Mouse (Mus musculus): ENCODE measurements around the gene Ston1. TPM values are rescaled to one million over a fixed set of nuclear protein-coding genes. Genes with fewer than 3 reads are reported as not detected.

The Ston1 gene
- polyA plus RNA-seq, 1 experiment from 2014 or later = 1.6 TPM

DNA sequence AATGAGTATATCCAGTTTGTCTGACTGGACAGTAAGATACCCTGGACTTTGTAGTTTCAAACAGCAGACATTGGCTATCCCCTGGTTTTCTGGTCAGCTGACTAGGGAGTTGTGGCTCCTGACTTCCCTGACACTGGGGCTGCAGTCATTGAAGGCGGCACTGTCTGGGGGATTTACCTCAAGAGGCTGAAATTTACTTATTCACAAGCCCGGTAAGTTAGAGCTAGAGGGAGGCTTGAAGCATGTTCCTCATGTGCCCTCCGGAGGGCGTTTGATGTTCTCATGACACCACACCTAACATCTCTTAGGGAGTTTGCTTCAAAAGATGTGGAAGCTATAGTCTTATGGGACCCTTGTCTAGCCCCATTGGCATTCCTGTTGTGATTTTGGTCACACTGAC is 40.8 kb upstream of the Ston1 start:
- Histone ChIP-seq H3K4me2 (ENCODE audit: low read length) (no peak overlapping the region), H3K27me3 (replicated peaks; ENCODE audit: control insufficient read depth, insufficient read depth, low read length) (no peaks in the 10 kb centered on the region), H3K36me3 (ENCODE audit: control insufficient read depth, insufficient read depth) (peaks cover 10% of the 10 kb centered on the region; the same call in 1 of the 2 replicates), H3K9me3 (ENCODE audit: control insufficient read depth, low read length) (no peaks in the 10 kb centered on the region), H3K4me3 (replicated peaks; ENCODE audit: low read length) (no peak overlapping the region), H3K9ac (replicated peaks; ENCODE audit: low read depth, low read length) (no peak overlapping the region), H3K4me1 (replicated peaks; ENCODE audit: control insufficient read depth, insufficient read depth, low read length) (no peaks in the 10 kb centered on the region), H3K27ac (ENCODE audit: low read length) (no peak overlapping the region)
- ATAC-seq = no peak
- WGBS = 81% methylated on average over 4 of the region's 4 CpGs

DNA sequence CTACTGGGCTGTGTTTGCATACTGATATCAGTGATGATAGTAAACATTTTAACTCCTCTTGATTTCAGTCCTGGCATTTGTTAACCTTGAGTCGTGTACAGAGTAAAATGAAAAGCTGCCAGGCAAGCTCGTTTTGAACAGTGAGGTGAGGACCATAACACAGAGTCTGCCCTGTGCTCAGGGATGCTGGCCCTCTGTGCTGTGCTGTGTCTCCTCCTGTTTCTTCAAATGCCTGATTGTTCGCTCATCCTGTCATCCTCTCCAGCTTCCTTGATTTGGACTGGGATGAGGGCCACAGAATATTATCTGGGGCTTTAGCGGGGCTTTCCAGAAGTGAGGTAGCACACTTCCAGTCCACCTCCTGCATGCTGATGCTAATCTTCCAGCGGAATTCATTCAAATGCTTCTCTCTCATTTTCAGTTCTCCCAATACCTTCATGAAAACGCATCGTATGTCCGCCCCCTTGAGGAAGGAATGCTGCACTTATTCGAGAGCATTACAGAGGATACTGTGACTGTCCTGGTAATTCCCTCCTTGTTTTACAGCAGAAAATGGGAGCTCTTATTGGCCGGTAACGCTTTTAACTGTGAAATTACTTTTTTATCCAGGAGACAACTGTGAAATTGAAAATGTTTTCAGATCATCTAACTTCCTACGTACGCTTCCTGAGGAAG is 39.2 kb upstream of the Ston1 start:
- no peaks in the 10 kb centered on the region for H3K4me1 ChIP-seq (replicated peaks; ENCODE audit: control insufficient read depth, insufficient read depth, low read length)
- no peaks in the 10 kb centered on the region for H3K27me3 ChIP-seq (replicated peaks; ENCODE audit: control insufficient read depth, insufficient read depth, low read length)
- WGBS = 36% methylated on average over 13 of the region's 13 CpGs
- no peak overlapping the region for H3K4me2 ChIP-seq (ENCODE audit: low read length)
- no peaks in the 10 kb centered on the region for H3K9me3 ChIP-seq (ENCODE audit: control insufficient read depth, low read length)
- no peak overlapping the region for H3K9ac ChIP-seq (replicated peaks; ENCODE audit: low read depth, low read length)
- H3K4me3 ChIP-seq (replicated peaks; ENCODE audit: low read length) = no peak overlapping the region
- peaks cover 17% of the 10 kb centered on the region for H3K36me3 ChIP-seq (ENCODE audit: control insufficient read depth, insufficient read depth)
- peak; percentile 87 for ATAC-seq
- H3K27ac ChIP-seq (ENCODE audit: low read length) = no peak overlapping the region

- Histone ChIP-seq H3K4me2 (ENCODE audit: low read length) (no peak overlapping the region), H3K9me3 (ENCODE audit: control insufficient read depth, low read length) (no peaks in the 10 kb centered on the region), H3K4me3 (replicated peaks; ENCODE audit: low read length) (no peak overlapping the region), H3K27me3 (replicated peaks; ENCODE audit: control insufficient read depth, insufficient read depth, low read length) (no peaks in the 10 kb centered on the region), H3K36me3 (ENCODE audit: control insufficient read depth, insufficient read depth) (peaks cover 21% of the 10 kb centered on the region), H3K27ac (ENCODE audit: low read length) (no peak overlapping the region), H3K9ac (replicated peaks; ENCODE audit: low read depth, low read length) (no peak overlapping the region), H3K4me1 (replicated peaks; ENCODE audit: control insufficient read depth, insufficient read depth, low read length) (no peaks in the 10 kb centered on the region)
- no peak for ATAC-seq
- WGBS = 90% methylated on average over 3 of the region's 3 CpGs
Measured at GRCm38 (mm10) chr17:88563611-88564010, 33.9 kb upstream of the Ston1 start.

- ATAC-seq = no peak; the same call in 1 of the 2 replicates
- peaks cover 22% of the 10 kb centered on the region for H3K36me3 ChIP-seq (ENCODE audit: control insufficient read depth, insufficient read depth)
- 45% methylated on average over 10 of the region's 10 CpGs for WGBS
- no peak overlapping the region for H3K4me3 ChIP-seq (replicated peaks; ENCODE audit: low read length)
- no peak overlapping the region for H3K27ac ChIP-seq (ENCODE audit: low read length)
- no peak overlapping the region for H3K4me2 ChIP-seq (ENCODE audit: low read length)
- no peaks in the 10 kb centered on the region; the same call in 1 of the 2 replicates for H3K9me3 ChIP-seq (ENCODE audit: control insufficient read depth, low read length)
- no peak overlapping the region for H3K9ac ChIP-seq (replicated peaks; ENCODE audit: low read depth, low read length)
- H3K27me3 ChIP-seq (replicated peaks; ENCODE audit: control insufficient read depth, insufficient read depth, low read length) = no peaks in the 10 kb centered on the region
- no peaks in the 10 kb centered on the region for H3K4me1 ChIP-seq (replicated peaks; ENCODE audit: control insufficient read depth, insufficient read depth, low read length)
Measured at GRCm38 (mm10) chr17:88569807-88570540, 27.5 kb upstream of the Ston1 start.

DNA sequence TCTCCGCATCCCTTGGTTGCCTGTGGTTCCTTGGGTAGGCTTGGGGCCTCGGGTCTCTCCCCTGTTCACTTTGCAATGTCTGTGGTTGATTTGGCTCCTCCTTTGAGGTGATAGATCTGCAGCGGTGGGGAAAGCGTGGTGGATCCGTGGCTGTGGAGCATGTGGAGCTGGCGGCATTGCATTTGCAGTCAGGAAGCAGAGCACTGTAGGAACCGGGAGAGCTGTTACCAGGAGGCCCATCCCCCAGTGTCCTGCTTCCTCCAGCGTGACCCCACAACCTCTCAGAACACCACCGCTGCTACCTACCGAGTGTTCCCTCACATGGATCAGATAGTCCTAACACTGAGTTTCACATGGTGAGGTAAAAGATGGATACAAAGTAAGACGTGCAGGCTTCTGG is 26.7 kb upstream of the Ston1 start:
- WGBS = 90% methylated on average over 11 of the region's 11 CpGs
- no peaks in the 10 kb centered on the region for H3K4me1 ChIP-seq (replicated peaks; ENCODE audit: control insufficient read depth, insufficient read depth, low read length)
- no peaks in the 10 kb centered on the region for H3K27me3 ChIP-seq (replicated peaks; ENCODE audit: control insufficient read depth, insufficient read depth, low read length)
- no peak for ATAC-seq
- H3K4me2 ChIP-seq (ENCODE audit: low read length) = no peak overlapping the region
- no peak overlapping the region for H3K27ac ChIP-seq (ENCODE audit: low read length)
- peaks cover 25% of the 10 kb centered on the region for H3K36me3 ChIP-seq (ENCODE audit: control insufficient read depth, insufficient read depth)
- no peak overlapping the region for H3K4me3 ChIP-seq (replicated peaks; ENCODE audit: low read length)
- no peaks in the 10 kb centered on the region; the same call in 1 of the 2 replicates for H3K9me3 ChIP-seq (ENCODE audit: control insufficient read depth, low read length)
- H3K9ac ChIP-seq (replicated peaks; ENCODE audit: low read depth, low read length) = no peak overlapping the region

- no peak overlapping the region for H3K9ac ChIP-seq (replicated peaks; ENCODE audit: low read depth, low read length)
- H3K4me3 ChIP-seq (replicated peaks; ENCODE audit: low read length) = no peak overlapping the region
- ATAC-seq = no peak
- H3K27ac ChIP-seq (ENCODE audit: low read length) = no peak overlapping the region
- 73% methylated on average over 5 of the region's 5 CpGs for WGBS
- H3K27me3 ChIP-seq (replicated peaks; ENCODE audit: control insufficient read depth, insufficient read depth, low read length) = no peaks in the 10 kb centered on the region
- H3K9me3 ChIP-seq (ENCODE audit: control insufficient read depth, low read length) = no peaks in the 10 kb centered on the region; the same call in 1 of the 2 replicates
- H3K36me3 ChIP-seq (ENCODE audit: control insufficient read depth, insufficient read depth) = peaks cover 24% of the 10 kb centered on the region
- no peak overlapping the region for H3K4me2 ChIP-seq (ENCODE audit: low read length)
- H3K4me1 ChIP-seq (replicated peaks; ENCODE audit: control insufficient read depth, insufficient read depth, low read length) = no peaks in the 10 kb centered on the region
Measured at GRCm38 (mm10) chr17:88574811-88575210, 22.7 kb upstream of the Ston1 start.

DNA sequence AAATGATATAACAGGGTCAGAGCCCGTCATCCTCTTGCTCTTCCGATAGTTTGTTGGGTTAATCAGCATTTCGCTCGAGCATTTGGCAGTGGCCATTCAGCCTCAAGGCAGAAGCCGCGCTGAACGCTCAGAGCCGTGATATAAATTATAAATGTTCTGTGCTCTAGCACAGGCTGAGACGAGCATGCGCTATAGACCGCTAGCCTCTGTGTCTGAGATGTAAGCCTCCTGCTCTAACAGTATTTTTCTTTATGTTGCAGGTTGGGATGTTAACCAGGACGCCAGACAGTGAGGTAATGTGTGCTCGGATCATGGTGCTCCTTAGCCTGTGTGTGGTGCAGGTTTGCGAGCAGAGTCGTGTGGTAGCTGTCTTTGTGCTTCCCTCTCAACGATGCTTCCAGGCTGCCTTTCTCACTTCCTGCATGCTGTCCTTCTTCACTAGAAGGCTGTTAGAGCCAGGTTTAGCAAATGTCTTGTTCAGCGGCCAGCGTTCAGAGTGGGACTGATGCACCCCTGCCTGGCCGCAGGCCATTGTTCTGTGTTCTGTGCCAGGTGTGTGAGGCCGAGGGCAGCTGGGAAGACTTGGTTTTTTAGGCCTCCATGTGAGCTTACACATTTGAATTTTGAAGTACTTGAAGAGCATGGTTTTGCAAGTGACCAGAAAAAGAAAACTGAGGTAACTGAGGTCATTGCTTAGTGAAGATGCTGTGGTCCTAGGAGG is 18.8 kb upstream of the Ston1 start:
- Histone ChIP-seq H3K27me3 (replicated peaks; ENCODE audit: control insufficient read depth, insufficient read depth, low read length) (no peaks in the 10 kb centered on the region), H3K4me2 (ENCODE audit: low read length) (no peak overlapping the region), H3K27ac (ENCODE audit: low read length) (no peak overlapping the region), H3K4me3 (replicated peaks; ENCODE audit: low read length) (no peak overlapping the region), H3K9me3 (ENCODE audit: control insufficient read depth, low read length) (no peaks in the 10 kb centered on the region), H3K36me3 (ENCODE audit: control insufficient read depth, insufficient read depth) (peaks cover 14% of the 10 kb centered on the region), H3K4me1 (replicated peaks; ENCODE audit: control insufficient read depth, insufficient read depth, low read length) (no peaks in the 10 kb centered on the region), H3K9ac (replicated peaks; ENCODE audit: low read depth, low read length) (no peak overlapping the region)
- no peak for ATAC-seq
- 88% methylated on average over 20 of the region's 20 CpGs for WGBS

DNA sequence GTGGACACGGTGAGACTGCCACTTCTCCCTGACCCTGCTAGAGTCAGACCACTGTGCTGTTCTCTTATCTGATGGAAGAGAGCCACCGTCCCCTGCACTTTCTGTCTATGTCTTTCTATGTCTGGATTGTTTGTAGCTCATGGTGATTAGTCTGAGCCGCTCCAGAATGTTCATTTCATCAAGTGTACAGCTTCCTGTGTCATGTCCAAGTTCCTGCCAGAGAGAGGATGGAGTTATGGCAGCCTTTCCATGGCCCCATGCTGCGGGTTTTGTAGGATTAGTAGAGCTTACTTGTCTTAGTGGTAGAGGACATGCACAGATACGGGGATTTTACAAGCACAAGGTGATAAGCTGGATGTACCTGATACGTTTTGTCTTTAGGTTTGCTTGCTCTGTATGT is 16.9 kb upstream of the Ston1 start:
- peaks cover 28% of the 10 kb centered on the region for H3K36me3 ChIP-seq (ENCODE audit: control insufficient read depth, insufficient read depth)
- 86% methylated on average over 6 of the region's 6 CpGs for WGBS

DNA sequence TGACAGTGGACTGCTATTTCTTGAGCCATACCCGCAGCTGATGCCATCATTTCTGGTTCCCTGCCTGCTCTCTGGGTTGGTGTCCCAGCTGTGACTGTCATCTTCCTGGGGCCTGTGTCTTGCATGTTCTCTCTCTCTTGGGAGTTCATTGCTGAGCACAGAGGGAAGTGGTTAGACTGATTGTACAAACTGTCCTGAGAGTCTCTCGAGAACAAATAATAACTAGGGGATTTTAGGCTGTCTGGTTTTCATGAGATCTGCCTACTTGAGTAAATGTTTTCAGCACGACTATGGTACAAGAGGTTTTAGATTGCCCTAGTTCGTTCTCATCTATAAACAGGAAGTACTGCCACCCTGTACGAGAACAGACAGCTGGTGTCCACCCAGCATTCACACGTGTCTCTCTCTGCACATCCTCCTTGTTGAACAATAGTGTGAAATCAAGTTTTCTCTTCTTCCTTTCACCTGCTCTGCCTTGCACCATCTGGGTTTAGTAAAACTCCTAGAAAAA is 15.9 kb upstream of the Ston1 start:
- no peaks in the 10 kb centered on the region for H3K9me3 ChIP-seq (ENCODE audit: control insufficient read depth, low read length)
- WGBS = 86% methylated on average over 6 of the region's 6 CpGs
- no peak overlapping the region for H3K27ac ChIP-seq (ENCODE audit: low read length)
- no peak overlapping the region for H3K4me2 ChIP-seq (ENCODE audit: low read length)
- no peaks in the 10 kb centered on the region for H3K4me1 ChIP-seq (replicated peaks; ENCODE audit: control insufficient read depth, insufficient read depth, low read length)
- H3K4me3 ChIP-seq (replicated peaks; ENCODE audit: low read length) = no peak overlapping the region
- peaks cover 31% of the 10 kb centered on the region for H3K36me3 ChIP-seq (ENCODE audit: control insufficient read depth, insufficient read depth)
- H3K9ac ChIP-seq (replicated peaks; ENCODE audit: low read depth, low read length) = no peak overlapping the region
- H3K27me3 ChIP-seq (replicated peaks; ENCODE audit: control insufficient read depth, insufficient read depth, low read length) = no peaks in the 10 kb centered on the region
- ATAC-seq = no peak

More for the DNA sequence above, 16.9 kb upstream of the Ston1 start:
- Histone ChIP-seq H3K4me3 (replicated peaks; ENCODE audit: low read length) (no peak overlapping the region), H3K9ac (replicated peaks; ENCODE audit: low read depth, low read length) (no peak overlapping the region), H3K27ac (ENCODE audit: low read length) (no peak overlapping the region), H3K9me3 (ENCODE audit: control insufficient read depth, low read length) (no peaks in the 10 kb centered on the region), H3K27me3 (replicated peaks; ENCODE audit: control insufficient read depth, insufficient read depth, low read length) (no peaks in the 10 kb centered on the region), H3K4me2 (ENCODE audit: low read length) (no peak overlapping the region), H3K4me1 (replicated peaks; ENCODE audit: control insufficient read depth, insufficient read depth, low read length) (no peaks in the 10 kb centered on the region)
- no peak for ATAC-seq
